Mouse (Mus musculus): ENCODE results near the gene Ly6c1.
A peak's percentile ranks its signal among the peaks of the same experiment; 100 is the strongest.
"Not testable (repeated sequence)": the region's sequence is repeated elsewhere in the genome, so short reads cannot be mapped to it uniquely, and the experiment has no call there.

Gene Ly6c1

DNA sequence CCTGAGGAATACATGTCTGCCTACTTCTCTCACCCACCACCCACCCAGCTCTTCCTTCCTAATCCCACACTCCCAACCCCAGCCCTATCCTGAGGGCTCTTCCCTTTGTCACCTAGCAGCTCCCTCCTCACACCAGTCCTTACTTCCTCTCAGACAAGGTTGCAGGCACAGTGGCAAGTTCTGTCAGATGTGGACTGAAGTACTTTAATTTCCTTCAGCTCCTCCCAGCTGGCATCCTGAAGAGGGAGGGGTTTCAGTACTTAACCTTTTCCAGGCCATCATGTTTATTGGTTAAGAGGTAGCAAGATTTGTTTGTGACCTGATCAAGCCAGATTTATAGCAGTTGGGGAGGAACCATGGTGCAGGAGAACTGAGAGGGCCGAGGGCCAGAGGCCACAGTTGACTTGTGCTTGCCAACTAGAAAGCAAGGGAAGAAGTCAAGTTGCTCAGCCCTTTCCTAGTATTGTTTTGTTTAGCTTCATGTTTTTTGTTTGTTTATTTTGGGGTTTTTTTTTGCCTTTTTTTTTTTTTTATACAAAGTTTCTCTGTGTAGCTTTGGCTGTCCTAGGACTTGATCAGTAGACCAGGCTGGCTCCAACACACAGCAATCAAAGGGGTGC is at the start of gene Ly6c1:
Gene Ly6c1 (minus strand): TSS at position 189 of the 620 bp plus-strand sequence.
- DNase-seq (ENCODE audit: low spot score) = not testable (repeated sequence)

DNA sequence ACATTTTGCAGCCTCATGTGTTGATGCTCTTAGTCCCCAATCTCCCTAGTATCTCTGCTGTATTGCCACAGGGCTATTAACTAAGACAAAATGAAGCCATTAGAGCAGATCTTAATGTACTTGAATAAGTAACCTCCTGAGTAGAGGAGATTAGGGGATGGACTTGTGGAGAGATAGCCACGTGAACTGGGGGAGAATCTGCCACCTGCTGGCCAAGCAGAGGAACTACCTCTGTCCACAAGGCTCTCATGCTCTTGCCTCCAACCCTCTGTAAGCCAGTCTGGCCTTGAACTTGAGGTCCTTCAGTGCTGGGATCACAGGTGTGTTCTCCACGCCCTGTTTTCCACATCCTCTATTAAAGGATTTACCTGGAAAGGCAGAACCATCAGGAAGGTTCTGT is 39.4 kb upstream of the Ly6c1 start:
- DNase-seq (ENCODE audit: low spot score) = not testable (repeated sequence)

DNA sequence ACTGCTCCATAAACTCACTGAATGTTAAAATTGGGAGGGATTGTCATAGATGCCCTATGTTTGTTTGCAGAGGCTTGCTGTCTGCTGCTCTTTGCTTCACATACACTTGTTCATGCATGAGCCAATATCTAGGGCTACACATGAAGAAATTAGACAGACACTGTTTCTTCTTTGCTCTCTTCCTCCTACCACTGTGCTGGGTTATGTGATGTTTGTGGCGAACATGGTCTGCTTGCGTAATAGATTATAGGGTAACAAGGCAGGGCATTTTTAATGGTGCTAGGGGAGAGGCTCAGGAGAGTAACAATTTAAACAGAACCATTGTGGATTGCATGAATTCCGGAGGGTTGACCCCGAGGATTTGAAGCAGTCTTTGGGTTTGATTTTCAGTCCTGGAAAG is 21.3 kb upstream of the Ly6c1 start:
- DNase-seq (ENCODE audit: low spot score) = no peak

DNA sequence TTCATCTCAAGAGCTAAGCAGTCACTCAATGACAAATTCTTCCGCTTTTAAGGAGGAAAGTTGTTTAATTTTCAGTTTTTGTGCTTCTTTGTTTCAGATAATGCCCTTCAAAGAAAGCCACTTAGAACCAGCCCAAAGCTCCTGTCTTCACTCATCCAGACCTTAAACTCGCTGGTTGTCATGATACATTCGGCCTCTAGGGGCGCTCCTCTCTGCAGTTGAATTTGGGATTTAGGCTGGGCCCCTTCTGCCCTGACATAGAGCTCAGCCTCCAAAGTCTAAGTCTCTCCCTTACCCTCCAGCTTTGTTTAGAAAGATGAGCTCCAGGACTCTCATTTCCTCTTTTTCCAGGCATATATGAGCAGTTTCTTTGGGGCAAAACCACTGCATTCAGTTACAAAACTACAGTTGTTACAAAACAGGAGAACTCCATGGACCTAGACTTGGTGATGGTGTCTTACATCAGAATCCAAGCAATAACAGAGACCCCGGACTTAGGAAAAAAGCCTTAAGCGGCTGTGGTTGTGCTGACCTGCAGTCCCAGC is 13.5 kb upstream of the Ly6c1 start:
- DNase-seq (ENCODE audit: low spot score) = peak; percentile 39

DNA sequence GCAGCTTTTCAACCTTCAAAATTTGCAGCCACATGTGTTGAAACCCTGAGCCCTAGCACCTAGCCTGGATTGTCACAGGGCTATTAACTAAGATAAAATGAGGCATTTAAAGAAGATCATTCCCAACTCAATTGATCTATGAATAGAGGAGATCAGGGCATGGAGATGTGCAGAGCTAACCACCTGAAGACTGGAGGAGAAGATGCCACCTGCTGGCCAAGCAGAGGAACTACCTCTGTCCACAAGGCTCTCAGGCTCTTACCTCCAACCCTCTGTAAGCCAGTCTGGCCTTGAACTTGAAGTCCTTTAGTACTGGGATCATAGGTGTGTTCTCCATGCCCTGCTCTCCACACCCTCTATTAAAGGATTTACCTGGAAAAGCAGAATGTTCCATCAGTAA is 11.9 kb upstream of the Ly6c1 start:
- DNase-seq (ENCODE audit: low spot score) = peak; percentile 13

DNA sequence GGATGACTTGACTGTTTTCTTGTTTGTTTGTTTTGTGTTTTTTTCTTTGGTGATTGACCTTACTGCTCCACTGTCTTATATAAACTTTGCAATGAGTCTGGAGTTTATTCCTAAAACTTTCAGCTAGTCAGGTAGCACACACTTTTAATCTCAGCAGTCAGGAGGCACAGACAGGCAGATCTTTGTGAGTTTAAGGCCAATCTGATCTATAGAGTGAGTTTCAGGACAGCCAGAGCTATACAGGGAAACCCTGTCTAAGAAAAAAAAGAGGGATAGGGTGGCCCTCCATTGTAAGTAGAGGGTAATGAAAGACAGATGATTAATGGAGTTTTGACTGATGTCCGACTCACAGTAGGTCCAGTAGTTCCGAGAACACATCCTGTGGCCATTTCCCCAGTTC is 7.4 kb upstream of the Ly6c1 start:
- no peak for DNase-seq (ENCODE audit: low spot score)

DNA sequence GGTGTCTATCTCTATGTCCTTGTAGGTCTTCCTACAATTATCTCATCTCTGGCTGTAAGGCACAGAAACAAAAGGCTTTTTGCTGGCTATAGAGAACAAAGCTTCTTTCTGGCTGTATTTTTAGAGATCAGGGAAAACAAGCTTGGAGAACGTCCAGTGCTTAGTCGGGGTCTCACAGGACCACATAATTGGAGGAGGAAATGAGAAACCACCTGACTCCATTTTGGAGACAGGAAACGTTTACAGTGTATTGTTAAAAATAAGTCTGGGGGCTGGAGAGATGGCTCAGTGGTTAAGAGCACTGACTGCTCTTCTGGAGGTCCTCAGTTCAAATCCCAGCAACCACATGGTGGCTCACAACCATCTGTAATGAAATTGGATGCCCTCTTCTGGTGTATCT is 6.8 kb upstream of the Ly6c1 start:
- DNase-seq (ENCODE audit: low spot score) = not testable (repeated sequence)

DNA sequence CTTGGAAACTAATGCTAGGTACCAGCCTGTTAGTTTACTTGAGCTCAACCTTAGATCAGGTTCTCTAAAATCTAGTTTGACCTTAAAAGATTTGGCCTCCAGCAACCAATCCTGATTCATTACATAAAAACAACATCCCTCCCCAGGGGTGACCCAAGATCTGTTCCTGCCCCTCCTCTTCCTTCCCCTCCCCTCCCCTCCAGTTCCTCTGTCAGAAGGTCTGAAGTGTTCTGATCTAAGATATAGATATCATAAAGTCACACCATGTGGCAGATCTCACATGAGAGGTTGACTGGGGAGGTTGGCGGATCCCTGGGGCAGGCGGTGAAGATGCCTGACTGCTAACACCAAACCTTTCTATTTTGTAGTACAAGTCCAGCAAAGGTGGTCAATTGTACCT is 3.8 kb upstream of the Ly6c1 start:
- not testable (repeated sequence) for DNase-seq (ENCODE audit: low spot score)

DNA sequence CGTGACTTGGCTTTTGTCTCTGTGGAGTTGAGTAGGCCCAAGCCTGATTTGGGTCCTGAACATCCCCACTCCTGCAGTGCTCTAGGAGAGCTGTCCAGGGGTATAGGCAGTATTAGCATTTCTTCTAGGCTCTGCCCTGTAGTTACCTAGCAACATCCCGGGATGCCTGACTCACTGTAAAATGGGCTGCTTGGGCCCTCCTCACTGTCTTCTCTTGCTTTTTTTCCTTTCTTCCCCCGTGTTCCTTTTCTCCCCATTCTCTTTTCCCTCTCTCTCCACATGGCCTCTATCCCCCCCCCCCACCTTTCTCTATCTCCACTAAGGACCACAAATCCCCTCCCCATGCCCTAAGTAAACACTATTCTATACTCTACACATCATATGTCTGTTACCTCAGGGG is 2.5 kb upstream of the Ly6c1 start:
- DNase-seq (ENCODE audit: low spot score) = not testable (repeated sequence)

DNA sequence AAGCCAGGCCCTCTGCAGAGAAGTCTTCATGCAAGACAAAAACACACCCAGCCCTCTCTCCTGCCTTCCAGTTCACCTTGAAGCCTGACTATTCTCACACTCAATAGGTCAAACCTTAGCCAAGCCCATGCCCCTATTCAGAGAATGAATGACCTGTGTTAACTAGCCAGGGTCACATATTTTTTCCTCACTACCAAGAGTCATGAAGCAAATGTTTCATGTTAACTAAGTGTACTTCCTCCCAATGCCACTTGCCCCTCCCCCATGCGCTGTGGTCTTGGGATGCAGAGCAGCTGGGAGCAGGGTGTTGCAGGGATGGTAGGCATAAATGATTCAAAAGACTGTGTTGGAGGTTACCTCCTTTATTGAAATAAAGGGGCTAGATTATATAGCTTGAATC is 2.0 kb upstream of the Ly6c1 start:
- DNase-seq (ENCODE audit: low spot score) = not testable (repeated sequence)

DNA sequence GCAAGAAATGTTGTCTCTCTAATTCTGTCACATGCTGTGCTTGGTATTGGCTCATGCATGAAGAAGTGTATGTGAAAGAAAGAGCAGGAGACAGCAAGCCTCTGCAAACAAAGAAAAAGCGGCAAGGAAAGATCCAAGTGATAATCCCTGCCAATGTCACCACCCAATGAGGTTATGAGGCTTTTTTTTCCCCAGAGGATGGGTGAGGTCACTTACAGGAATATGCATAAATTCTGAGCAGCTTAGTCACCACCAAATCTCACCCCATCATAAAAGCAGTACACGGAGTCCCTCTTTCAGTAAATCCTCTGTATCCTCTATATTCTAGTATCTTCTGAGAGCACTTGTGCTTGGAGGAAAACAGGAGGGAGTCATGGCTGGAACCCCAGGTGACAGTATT is 1.2 kb upstream of the Ly6c1 start:
- DNase-seq (ENCODE audit: low spot score) = not testable (repeated sequence)

DNA sequence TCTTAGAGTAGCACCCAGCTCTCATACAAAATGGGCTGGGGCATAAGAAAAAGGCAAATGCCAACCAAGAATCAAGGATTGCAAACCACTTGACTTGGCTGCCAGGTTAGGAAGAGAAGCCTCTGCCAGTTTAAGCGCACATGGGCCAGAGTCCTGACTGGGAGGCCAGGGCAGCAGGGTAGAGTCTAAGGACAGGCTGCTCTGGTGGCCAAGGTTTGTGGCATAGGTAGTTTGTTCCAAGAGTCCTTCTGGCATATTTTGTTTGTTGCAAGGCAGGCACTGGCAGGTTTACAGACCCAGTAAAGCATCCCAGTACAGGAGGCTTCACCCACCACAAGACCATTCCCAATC is 685 bp downstream of the Ly6c1 start:
- not testable (repeated sequence) for DNase-seq (ENCODE audit: low spot score)

DNA sequence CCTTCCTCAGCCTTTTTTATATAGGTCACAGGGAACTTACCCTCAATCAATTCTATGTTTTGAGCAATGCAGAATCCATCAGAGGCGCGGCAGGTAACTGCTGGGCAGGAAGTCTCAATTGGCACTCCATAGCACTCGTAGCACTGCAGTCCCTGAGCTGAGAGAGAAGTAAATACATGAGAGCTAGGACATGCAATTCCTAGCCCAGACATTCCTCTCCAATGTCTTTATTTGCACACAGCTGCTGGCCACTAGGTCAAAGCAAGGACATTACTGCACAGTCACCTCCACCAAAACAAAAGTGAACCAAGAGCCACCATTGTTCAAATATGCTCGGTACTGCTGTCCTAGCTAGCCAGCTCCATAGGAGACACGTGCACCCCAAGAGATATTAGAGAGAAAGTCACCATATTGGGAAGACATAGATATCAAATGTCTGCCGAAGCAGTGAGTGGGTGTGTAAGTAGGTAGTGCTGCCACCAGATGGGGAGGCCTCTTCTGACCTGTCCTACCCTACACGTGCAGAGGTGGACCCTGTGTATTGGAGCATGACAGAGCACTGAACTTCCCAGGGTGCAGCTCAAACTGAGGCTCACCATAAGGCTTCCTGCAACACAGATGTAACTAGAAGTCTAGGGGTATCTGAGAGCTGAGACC is 1.2 kb downstream of the Ly6c1 start:
- not testable (repeated sequence) for DNase-seq (ENCODE audit: low spot score)

DNA sequence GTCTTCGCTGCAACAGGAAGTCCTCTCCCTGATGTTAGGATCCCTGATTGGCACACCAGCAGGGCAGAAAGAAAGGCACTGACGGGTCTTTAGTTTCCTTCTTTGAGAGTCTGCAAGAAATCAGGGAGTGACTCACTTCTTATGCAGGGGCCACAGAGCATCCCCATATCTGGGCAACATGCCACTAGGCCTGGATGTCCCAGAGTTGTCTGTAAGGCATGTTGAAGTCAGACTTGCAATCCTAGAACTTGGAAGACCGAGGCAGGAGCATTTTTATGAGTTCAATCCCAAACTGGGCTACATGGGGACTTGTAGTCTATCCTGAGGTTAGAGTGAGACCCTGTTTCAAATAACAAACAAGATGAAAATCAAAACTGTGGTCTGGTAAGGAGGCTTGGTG is 3.1 kb downstream of the Ly6c1 start:
- DNase-seq (ENCODE audit: low spot score) = not testable (repeated sequence)

DNA sequence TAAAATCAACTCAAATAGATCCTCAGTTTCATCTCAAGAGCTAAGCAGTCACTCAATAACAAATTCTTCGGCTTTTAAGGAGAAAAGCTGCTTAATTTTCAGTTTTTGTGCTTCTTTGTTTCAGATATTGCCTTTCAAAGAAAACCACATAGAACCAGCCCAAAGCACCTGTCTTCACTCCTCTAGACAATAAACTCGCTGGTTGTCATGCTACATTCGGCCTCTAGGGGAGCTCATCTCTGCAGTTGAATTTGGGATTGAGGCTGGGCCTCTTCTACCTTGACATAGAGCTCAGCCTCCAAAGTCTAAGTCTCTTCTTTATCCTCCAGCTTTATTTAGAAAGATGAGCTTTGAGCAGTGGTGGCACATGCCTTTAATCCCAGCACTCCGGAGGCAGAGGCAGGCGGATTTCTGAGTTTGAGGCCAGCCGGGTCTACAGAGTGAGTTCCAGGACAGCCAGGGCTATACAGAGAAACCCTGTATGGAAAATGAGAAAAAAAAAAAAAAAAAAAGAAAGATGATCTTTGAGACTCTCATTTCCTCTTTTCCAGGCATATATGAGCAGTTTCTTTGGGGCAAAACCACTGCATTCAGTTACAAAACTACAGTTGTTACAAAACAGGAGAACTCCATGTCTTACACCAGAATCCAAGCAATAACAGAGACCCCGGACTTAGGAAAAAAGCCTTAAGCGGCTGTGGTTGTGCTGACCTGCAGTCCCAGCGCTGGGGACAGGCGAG is 27.4 kb downstream of the Ly6c1 start:
- DNase-seq (ENCODE audit: low spot score) = not testable (repeated sequence)

DNA sequence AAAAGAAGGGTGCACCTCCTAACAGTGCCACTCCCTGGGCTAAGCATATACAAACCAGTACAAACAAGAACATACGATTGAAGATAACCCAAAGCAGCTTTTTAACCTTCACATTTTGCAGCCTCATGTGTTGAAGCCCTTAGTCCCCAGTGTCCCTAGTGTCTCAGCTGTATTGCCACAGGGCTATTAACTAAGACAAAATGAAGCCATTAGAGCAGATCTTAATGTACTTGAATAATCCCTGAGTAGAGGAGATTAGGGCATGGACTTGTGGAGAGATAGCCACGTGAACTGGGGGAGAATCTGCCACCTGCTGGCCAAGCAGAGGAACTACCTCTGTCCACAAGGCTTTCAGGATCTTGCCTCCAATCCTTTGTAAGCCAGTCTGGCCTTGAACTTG is 29.2 kb downstream of the Ly6c1 start:
- DNase-seq (ENCODE audit: low spot score) = not testable (repeated sequence)

Measured in layer of hippocampus, adult 9-10 months (tissue).